Mouse (Mus musculus) limb, embryonic 13.5 days (tissue): Measurements from ENCODE around the gene Rnf113a2. TPM values are rescaled to one million over a fixed set of nuclear protein-coding genes. Genes with fewer than 3 reads are reported as not detected.

Source experiments
- ATAC-seq: fragments of 200-750 bp; cut with Nextera tagmentation; 2 replicates; pipeline ENCODE4 v1.8.0; 2017; ENCODE audit warnings: low read depth, moderate number of reproducible peaks, moderate TSS enrichment; ENCODE audit not compliant: low FRiP score
- H3K27ac ChIP-seq: fragments of 300-500 bp; sonication (generic); 2 replicates; pipeline ENCODE4 v1.5.1; 2015; ENCODE audit warnings: inconsistent platforms, mild to moderate bottlenecking, moderate library complexity
- H3K27me3 ChIP-seq: fragments of 300-500 bp; sonication (generic); 2 replicates; pipeline ENCODE4 v1.6.1; 2015; ENCODE audit warnings: mild to moderate bottlenecking, inconsistent platforms
- H3K36me3 ChIP-seq: fragments of 300-500 bp; sonication (generic); 2 replicates; pipeline ENCODE4 v1.6.1; 2015; ENCODE audit warnings: inconsistent platforms, mild to moderate bottlenecking, moderate library complexity
- H3K4me1 ChIP-seq: fragments of 300-500 bp; sonication (generic); 2 replicates; pipeline ENCODE4 v1.6.1; 2015; ENCODE audit warnings: inconsistent platforms
- H3K4me2 ChIP-seq: fragments of 300-500 bp; sonication (generic); replicated peaks from 2 replicates; pipeline ENCODE4 v1.6.1; 2015; ENCODE audit warnings: inconsistent platforms, mild to moderate bottlenecking, moderate library complexity
- H3K4me3 ChIP-seq: fragments of 300-500 bp; sonication (generic); 2 replicates; pipeline ENCODE4 v1.5.1; 2015; ENCODE audit warnings: moderate library complexity, mild to moderate bottlenecking, inconsistent platforms
- H3K9ac ChIP-seq: fragments of 300-500 bp; sonication (generic); 2 replicates; pipeline ENCODE4 v1.6.1; 2015; ENCODE audit warnings: mild to moderate bottlenecking, inconsistent platforms
- H3K9me3 ChIP-seq: fragments of 300-500 bp; sonication (generic); 2 replicates; pipeline ENCODE4 v1.6.1; 2016; ENCODE audit warnings: inconsistent platforms
- WGBS: fragments of 180-500 bp; shearing (Covaris S2); methylation state at CpG from one replicate; pipeline ENCODE4 v1.1.7; 2015; 5-methylcytosine and 5-hydroxymethylcytosine counted together
- polyA plus RNA-seq: library from polyadenylated mRNA; unstranded; fragments of >200 nt; fragmentation: Nextera tagmentation; extraction: Ambion mirVana; gene quantifications from 2 replicates; pipeline ENCODE4 v1.2.1, GENCODE M21; 2015

Gene Rnf113a2
- polyA plus RNA-seq, result 27.8 and 27.9 TPM in 2 replicates

- Histone ChIP-seq H3K4me3 (peak within 1 kb of the TSS; percentile 59), H3K9ac (peak within 1 kb of the TSS; percentile 76), H3K27ac (peak within 1 kb of the TSS; percentile 34; the same call in 1 of the 2 replicates), H3K36me3 (no peaks in the 10 kb centered on the region), H3K4me2 (peak within 1 kb of the TSS; percentile 78), H3K9me3 (peaks cover 5% of the 10 kb centered on the region; the same call in 1 of the 2 replicates), H3K27me3 (no peaks in the 10 kb centered on the region), H3K4me1 (peaks cover 5% of the 10 kb centered on the region; the same call in 1 of the 2 replicates)
- WGBS, result 3% methylated on average over 50 of the region's 50 CpGs
- peak; percentile 85 for ATAC-seq
Measured at GRCm38 (mm10) chr12:84416834-84417604, at the start of gene Rnf113a2. Gene Rnf113a2, plus strand, starts transcription at chr12:84417196.

- Histone ChIP-seq H3K9ac (no peak overlapping the region), H3K27me3 (no peaks in the 10 kb centered on the region), H3K27ac (no peak overlapping the region), H3K9me3 (no peaks in the 10 kb centered on the region), H3K4me3 (no peak overlapping the region), H3K4me1 (no peaks in the 10 kb centered on the region), H3K36me3 (peaks cover 89% of the 10 kb centered on the region), H3K4me2 (no peak overlapping the region)
- no peak for ATAC-seq
- WGBS, result 96% methylated on average over 5 of the region's 5 CpGs
Measured at GRCm38 (mm10) chr12:84371647-84372046, 45.3 kb upstream of the Rnf113a2 start.

- no peak for ATAC-seq
- 80% methylated on average over 6 of the region's 6 CpGs for WGBS
- Histone ChIP-seq H3K9ac (no peak overlapping the region), H3K36me3 (peaks cover 74% of the 10 kb centered on the region), H3K27ac (peak overlapping the region; percentile 10; the same call in 1 of the 2 replicates), H3K4me3 (no peak overlapping the region), H3K4me2 (no peak overlapping the region), H3K27me3 (no peaks in the 10 kb centered on the region), H3K4me1 (no peaks in the 10 kb centered on the region), H3K9me3 (no peaks in the 10 kb centered on the region)
Measured at GRCm38 (mm10) chr12:84373831-84374481, 43.0 kb upstream of the Rnf113a2 start.

- no peaks in the 10 kb centered on the region for H3K9me3 ChIP-seq
- no peak overlapping the region for H3K9ac ChIP-seq
- WGBS, result 75% methylated on average over 4 of the region's 4 CpGs
- H3K27me3 ChIP-seq, result no peaks in the 10 kb centered on the region
- no peak overlapping the region for H3K4me3 ChIP-seq
- no peak overlapping the region for H3K4me2 ChIP-seq
- ATAC-seq, result no peak
- H3K27ac ChIP-seq, result no peak overlapping the region
- H3K36me3 ChIP-seq, result peaks cover 7% of the 10 kb centered on the region; the same call in 1 of the 2 replicates
- no peaks in the 10 kb centered on the region for H3K4me1 ChIP-seq
Measured at GRCm38 (mm10) chr12:84382369-84382768, 34.6 kb upstream of the Rnf113a2 start.

GRCm38 (mm10) chr12:84384644-84385081 is 32.3 kb upstream of the Rnf113a2 start:
- 75% methylated on average over 5 of the region's 5 CpGs for WGBS
- Histone ChIP-seq H3K27me3 (no peaks in the 10 kb centered on the region), H3K36me3 (peaks cover 6% of the 10 kb centered on the region; the same call in 1 of the 2 replicates), H3K9me3 (no peaks in the 10 kb centered on the region), H3K4me2 (no peak overlapping the region), H3K27ac (no peak overlapping the region), H3K4me3 (no peak overlapping the region), H3K9ac (no peak overlapping the region), H3K4me1 (no peaks in the 10 kb centered on the region)
- ATAC-seq, result no peak

- no peak for ATAC-seq
- no peaks in the 10 kb centered on the region for H3K4me1 ChIP-seq
- no peak overlapping the region for H3K27ac ChIP-seq
- peaks cover 6% of the 10 kb centered on the region; the same call in 1 of the 2 replicates for H3K36me3 ChIP-seq
- H3K4me3 ChIP-seq, result no peak overlapping the region
- H3K9me3 ChIP-seq, result no peaks in the 10 kb centered on the region
- WGBS, result 88% methylated on average over 4 of the region's 4 CpGs
- no peaks in the 10 kb centered on the region for H3K27me3 ChIP-seq
- H3K4me2 ChIP-seq, result no peak overlapping the region
- H3K9ac ChIP-seq, result no peak overlapping the region
Measured at GRCm38 (mm10) chr12:84385408-84385807, 31.6 kb upstream of the Rnf113a2 start.

- H3K27ac ChIP-seq, result no peak overlapping the region
- H3K4me2 ChIP-seq, result no peak overlapping the region
- peaks cover 6% of the 10 kb centered on the region; the same call in 1 of the 2 replicates for H3K36me3 ChIP-seq
- WGBS, result 90% methylated on average over 8 of the region's 8 CpGs
- no peaks in the 10 kb centered on the region for H3K27me3 ChIP-seq
- no peak overlapping the region for H3K9ac ChIP-seq
- H3K4me3 ChIP-seq, result no peak overlapping the region
- H3K9me3 ChIP-seq, result no peaks in the 10 kb centered on the region
- ATAC-seq, result no peak
- H3K4me1 ChIP-seq, result no peaks in the 10 kb centered on the region
Measured at GRCm38 (mm10) chr12:84388097-84388496, 28.9 kb upstream of the Rnf113a2 start.

GRCm38 (mm10) chr12:84388774-84389400 is 28.1 kb upstream of the Rnf113a2 start:
- Histone ChIP-seq H3K27ac (no peak overlapping the region), H3K9ac (no peak overlapping the region), H3K4me1 (no peaks in the 10 kb centered on the region), H3K27me3 (no peaks in the 10 kb centered on the region), H3K4me2 (no peak overlapping the region), H3K4me3 (no peak overlapping the region), H3K9me3 (no peaks in the 10 kb centered on the region), H3K36me3 (peaks cover 6% of the 10 kb centered on the region; the same call in 1 of the 2 replicates)
- 77% methylated on average over 14 of the region's 14 CpGs for WGBS
- ATAC-seq, result no peak

GRCm38 (mm10) chr12:84390336-84390735 is 26.7 kb upstream of the Rnf113a2 start:
- Histone ChIP-seq H3K36me3 (no peaks in the 10 kb centered on the region), H3K9ac (no peak overlapping the region), H3K4me2 (no peak overlapping the region), H3K4me3 (no peak overlapping the region), H3K4me1 (no peaks in the 10 kb centered on the region), H3K27me3 (no peaks in the 10 kb centered on the region), H3K27ac (no peak overlapping the region), H3K9me3 (no peaks in the 10 kb centered on the region)
- WGBS, result 70% methylated on average over 6 of the region's 6 CpGs
- no peak for ATAC-seq

- H3K27me3 ChIP-seq, result no peaks in the 10 kb centered on the region
- no peaks in the 10 kb centered on the region for H3K36me3 ChIP-seq
- H3K4me1 ChIP-seq, result no peaks in the 10 kb centered on the region
- WGBS, result 95% methylated on average over 4 of the region's 4 CpGs
- H3K27ac ChIP-seq, result no peak overlapping the region
- H3K4me2 ChIP-seq, result no peak overlapping the region
- no peak overlapping the region for H3K4me3 ChIP-seq
- H3K9me3 ChIP-seq, result no peaks in the 10 kb centered on the region
- no peak for ATAC-seq
- H3K9ac ChIP-seq, result no peak overlapping the region
Measured at GRCm38 (mm10) chr12:84392681-84393080, 24.3 kb upstream of the Rnf113a2 start.

- no peak for ATAC-seq
- 79% methylated on average over 5 of the region's 5 CpGs for WGBS
- Histone ChIP-seq H3K27ac (no peak overlapping the region), H3K9ac (no peak overlapping the region), H3K4me3 (no peak overlapping the region), H3K9me3 (no peaks in the 10 kb centered on the region), H3K4me2 (no peak overlapping the region), H3K27me3 (no peaks in the 10 kb centered on the region), H3K36me3 (no peaks in the 10 kb centered on the region), H3K4me1 (no peaks in the 10 kb centered on the region)
Measured at GRCm38 (mm10) chr12:84393847-84394246, 23.1 kb upstream of the Rnf113a2 start.
